Comparison of ENCODE assay signal across 26 mouse cellular contexts in the genomic region with DNA sequence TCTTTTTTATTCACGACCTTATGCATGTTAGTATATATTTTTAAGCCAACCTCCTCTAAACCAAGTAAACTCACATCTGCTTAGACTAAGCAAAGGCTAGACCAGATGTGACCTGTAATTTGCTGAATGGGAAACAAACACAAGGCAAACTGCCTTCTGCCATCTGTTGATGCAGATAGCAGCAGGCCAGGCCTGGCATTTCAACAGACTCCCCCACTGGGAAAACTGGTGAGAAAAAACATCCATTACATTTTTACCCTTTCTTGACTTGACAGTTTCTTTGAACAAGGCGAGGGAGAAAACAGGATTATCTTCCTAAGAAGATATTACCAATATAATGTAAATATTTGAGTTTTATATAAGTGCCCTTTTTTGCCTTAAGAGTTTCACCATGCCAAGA.
DNase-seq lines count a peak whose midpoint lies in the region; ATAC-seq and TF ChIP-seq lines count a peak whose summit lies in the region.
"Had no signal": no experiment of that assay in that cellular context is flagged by ENCODE, and none has a peak within 500 bp of the region (broad histone marks: within the 10 kb centered on the region; RNA-seq: fewer than 3 reads in every experiment).

No protein-coding gene starts in this region.

- no peaks in the 10 kb centered on the region for H3K27me3 ChIP-seq in hindbrain, postnatal 0 days (ENCODE audit: insufficient read depth, low read length)
- H3K27me3 ChIP-seq in hindbrain, embryonic 12.5 days = no peaks in the 10 kb centered on the region
- H3K27me3 ChIP-seq: forebrain, embryonic 12.5 days; hindbrain, embryonic 13.5 days; limb, embryonic 12.5 days; stomach, embryonic 15.5 days had no signal

- H3K27ac ChIP-seq in hindbrain, postnatal 0 days = no peak overlapping the region
- H3K27ac ChIP-seq in hindbrain, embryonic 12.5 days = no peak overlapping the region
- H3K27ac ChIP-seq: forebrain, embryonic 12.5 days; heart, adult 2 months; hindbrain, embryonic 13.5 days; limb, embryonic 12.5 days; stomach, embryonic 15.5 days had no signal

- TF ChIP-seq CTCF in hindbrain, postnatal 0 days (IDR thresholded peaks at IDR 0.05; ENCODE audit: low read depth) = no peak

- peak; percentile 56 for DNase-seq in hindbrain, postnatal 0 days (ENCODE audit: low spot score)
- peak; percentile 1 for DNase-seq in brain, adult 2 months (ENCODE audit: low read depth, low spot score)
- DNase-seq in embryo, embryonic 11 days = peak; percentile 23
- DNase-seq in mesoderm, embryonic 11.5 days (ENCODE audit: low read depth, low spot score) = peak; percentile 19
- DNase-seq in natural killer cell, adult 2 months (ENCODE audit: low spot score in 2 of 2) = no peak
- DNase-seq: adrenal gland, postnatal 14 days; cerebellum, adult 11 months; cerebellum, postnatal 36 days; gastrocnemius, postnatal 25 days; heart, adult 2 months; kidney, adult 2 months; kidney, postnatal 10 days; liver, postnatal 0 days; lung, postnatal 10 days; midbrain, embryonic 14.5 days; thymus, postnatal 36 days had no signal

- no peak for ATAC-seq in hindbrain, postnatal 0 days
- ATAC-seq in hindbrain, embryonic 12.5 days (ENCODE audit: low FRiP score) = no peak
- ATAC-seq in megakaryocyte-erythroid progenitor cell, adult 5-6 weeks (replicated peaks; ENCODE audit: low FRiP score, low TSS enrichment, poor library complexity, severe bottlenecking) = no peak
- ATAC-seq: CD4-positive, CD25-positive, alpha-beta regulatory T cell, adult 4 months; inflammation-experienced regulatory T-cells, adult 6 months; liver, postnatal 0 days had no signal

- WGBS in hindbrain, postnatal 0 days = 55% methylated on average over 2 of the region's 2 CpGs
- 60% methylated on average over 2 of the region's 2 CpGs for WGBS in hindbrain, embryonic 12.5 days

- H3K4me2 ChIP-seq in hindbrain, postnatal 0 days (ENCODE audit: low read depth, low read length) = no peak overlapping the region
- no peak overlapping the region for H3K4me2 ChIP-seq in hindbrain, embryonic 12.5 days (replicated peaks)
- H3K4me2 ChIP-seq: forebrain, embryonic 12.5 days; hindbrain, embryonic 13.5 days; limb, embryonic 12.5 days; liver, embryonic 11.5 days; stomach, embryonic 15.5 days had no signal

- no peaks in the 10 kb centered on the region for H3K9me3 ChIP-seq in hindbrain, postnatal 0 days (ENCODE audit: low read length)
- H3K9me3 ChIP-seq in hindbrain, embryonic 12.5 days (replicated peaks) = no peaks in the 10 kb centered on the region
- H3K9me3 ChIP-seq: forebrain, embryonic 12.5 days; hindbrain, embryonic 13.5 days; limb, embryonic 12.5 days; stomach, embryonic 15.5 days had no signal

- H3K36me3 ChIP-seq in hindbrain, postnatal 0 days (ENCODE audit: insufficient read depth, low read length) = no peaks in the 10 kb centered on the region
- no peaks in the 10 kb centered on the region for H3K36me3 ChIP-seq in hindbrain, embryonic 12.5 days
- H3K36me3 ChIP-seq: forebrain, embryonic 12.5 days; hindbrain, embryonic 13.5 days; limb, embryonic 12.5 days; stomach, embryonic 15.5 days had no signal

- no peak overlapping the region for H3K4me3 ChIP-seq in hindbrain, postnatal 0 days (ENCODE audit: low read length)
- no peak overlapping the region for H3K4me3 ChIP-seq in hindbrain, embryonic 12.5 days
- H3K4me3 ChIP-seq: forebrain, embryonic 12.5 days; heart, adult 2 months; hindbrain, embryonic 13.5 days; limb, embryonic 12.5 days; myocyte; stomach, embryonic 15.5 days had no signal

- no peak overlapping the region for H3K9ac ChIP-seq in hindbrain, postnatal 0 days (replicated peaks; ENCODE audit: low read length)
- H3K9ac ChIP-seq in hindbrain, embryonic 12.5 days = no peak overlapping the region
- H3K9ac ChIP-seq: forebrain, embryonic 12.5 days; hindbrain, embryonic 13.5 days; limb, embryonic 12.5 days; liver, postnatal 0 days; stomach, embryonic 15.5 days had no signal

- H3K4me1 ChIP-seq in hindbrain, postnatal 0 days (ENCODE audit: insufficient read depth, low read length) = no peaks in the 10 kb centered on the region
- no peaks in the 10 kb centered on the region for H3K4me1 ChIP-seq in hindbrain, embryonic 12.5 days
- H3K4me1 ChIP-seq: forebrain, embryonic 12.5 days; hindbrain, embryonic 13.5 days; limb, embryonic 12.5 days; stomach, embryonic 15.5 days had no signal

Comparison
In these comparisons a context has a peak if more than half of its experiments do, and no peak if none do; other contexts are left out.
1. DNase-seq: peak in hindbrain, postnatal 0 days (single experiment), brain, adult 2 months (single experiment), embryo, embryonic 11 days (single experiment) and mesoderm, embryonic 11.5 days (single experiment); none in natural killer cell, adult 2 months (0 of 2).